11 mouse cellular contexts compared by ENCODE assay signal in genomic region chr2:34976945-34977658, GRCm38 (mm10). TPM values are rescaled to one million over a fixed set of nuclear protein-coding genes. Genes with fewer than 3 reads are reported as not detected.
A peak's percentile ranks its signal among the peaks of the same experiment; 100 is the strongest.
DNase-seq lines count a peak whose midpoint lies in the region; ATAC-seq lines count a peak whose summit lies in the region.
"Had no signal": no experiment of that assay in that cellular context is flagged by ENCODE, and none has a peak within 500 bp of the region (broad histone marks: within the 10 kb centered on the region; RNA-seq: fewer than 3 reads in every experiment).

No protein-coding gene starts in this region.

- peak; percentile 33 for DNase-seq in lung, postnatal 36 days
- no peak for DNase-seq in lung, adult 18-20 months
- peak; percentile 78 to 80 for DNase-seq in spleen, postnatal 36 days (ENCODE audit: low spot score in 2 of 2)
- DNase-seq in retina, embryonic 14.5 days (ENCODE audit: low spot score) = no peak
- no peak for DNase-seq in ovary, postnatal 36 days (ENCODE audit: low spot score)
- DNase-seq: adrenal gland, postnatal 36 days had no signal

- WGBS in liver, embryonic 12.5 days (ENCODE audit: insufficient replicate concordance) = 31% methylated on average over 8 of the region's 8 CpGs

- H3K4me2 ChIP-seq in liver, embryonic 12.5 days = no peak overlapping the region
- H3K4me2 ChIP-seq: limb, embryonic 12.5 days had no signal

- H3K4me3 ChIP-seq in liver, embryonic 12.5 days = no peak overlapping the region
- H3K4me3 ChIP-seq: hindbrain, embryonic 10.5 days; limb, embryonic 12.5 days had no signal

- no peaks in the 10 kb centered on the region for H3K36me3 ChIP-seq in liver, embryonic 12.5 days
- H3K36me3 ChIP-seq: hindbrain, embryonic 10.5 days; limb, embryonic 12.5 days had no signal

- H3K27me3 ChIP-seq in liver, embryonic 12.5 days (replicated peaks) = no peaks in the 10 kb centered on the region; the same call in 1 of the 2 replicates

- H3K9ac ChIP-seq in liver, embryonic 12.5 days = no peak overlapping the region
- H3K9ac ChIP-seq: limb, embryonic 12.5 days had no signal

- peak; percentile 54 for ATAC-seq in activated CD4-positive, CD25-positive, alpha-beta regulatory T cell, adult 4 months
- no peak for ATAC-seq in liver, embryonic 12.5 days
- no peak for ATAC-seq in frontal cortex, adult (ENCODE audit: low TSS enrichment)

- no peaks in the 10 kb centered on the region for H3K9me3 ChIP-seq in liver, embryonic 12.5 days (replicated peaks)
- H3K9me3 ChIP-seq: limb, embryonic 12.5 days had no signal

- H3K27ac ChIP-seq in liver, embryonic 12.5 days = 0 out of 2 replicates have a peak overlapping the region, but pooled peaks have one; percentile 26
- H3K27ac ChIP-seq: hindbrain, embryonic 10.5 days; limb, embryonic 12.5 days had no signal

- peaks cover 25% of the 10 kb centered on the region for H3K4me1 ChIP-seq in liver, embryonic 12.5 days

RNA-seq across cellular contexts. Expression of gene Traf1, which starts 15.5 kb away (rescaled TPM):
- polyA plus RNA-seq in activated CD4-positive, CD25-positive, alpha-beta regulatory T cell, adult 4 months (2017; shearing (Covaris generic)) = 100 to 1,000 TPM; 213 to 237 TPM
- 0.12 and 0.27 TPM in 2 replicates for polyA plus RNA-seq in liver, embryonic 12.5 days (2016; fragmentation: Nextera tagmentation; extraction: Ambion mirVana)

Comparison
In these comparisons a context has a peak if more than half of its experiments do, and no peak if none do; other contexts are left out.
1. DNase-seq: peak in lung, postnatal 36 days (single experiment) and spleen, postnatal 36 days (2 of 2); none in lung, adult 18-20 months (0 of 2), retina, embryonic 14.5 days (single experiment) and ovary, postnatal 36 days (single experiment).
2. RNA of gene Traf1, which starts 15.5 kb away (polyA plus RNA-seq): 213 to 237 TPM in activated CD4-positive, CD25-positive, alpha-beta regulatory T cell, adult 4 months; 0.12 to 0.27 TPM in liver, embryonic 12.5 days; every median in the first group is over 100 times any median in the second.